Mouse (Mus musculus) myocyte (in vitro differentiated cells): ENCODE measurements at regions not wholly inside any gene's neighbourhood (a gene's known extent, or its start where the extent isn't known, plus 50 kb on each side); places are given as distances from the start of the nearest gene placed in this dataset.

ENCODE experiments used
- MAX ChIP-seq: IDR thresholded peaks from one replicate; pipeline ENCODE4 v1.6.1; 2011; ENCODE audit warnings: low read depth, mild to moderate bottlenecking, control low read depth
- MYOD1 ChIP-seq, 3 experiments: IDR thresholded peaks; one replicate each; pipeline ENCODE4 v1.6.1; 2011; ENCODE audit warnings: control low read depth in 2 of 3, low read depth in 2 of 3, mild to moderate bottlenecking in 2 of 3, moderate library complexity in 1 of 3; ENCODE audit not compliant: insufficient read length in 2 of 3, control insufficient read depth in 1 of 3
- POLR2A ChIP-seq: IDR thresholded peaks from one replicate; pipeline ENCODE4 v1.6.1; 2011; ENCODE audit warnings: low read depth, mild to moderate bottlenecking, control low read depth, moderate library complexity; ENCODE audit not compliant: insufficient read length
- POLR2AphosphoS2 ChIP-seq: IDR thresholded peaks from one replicate; pipeline ENCODE4 v1.6.1; 2011; ENCODE audit warnings: low read depth, control low read depth; ENCODE audit not compliant: insufficient read length

DNA sequence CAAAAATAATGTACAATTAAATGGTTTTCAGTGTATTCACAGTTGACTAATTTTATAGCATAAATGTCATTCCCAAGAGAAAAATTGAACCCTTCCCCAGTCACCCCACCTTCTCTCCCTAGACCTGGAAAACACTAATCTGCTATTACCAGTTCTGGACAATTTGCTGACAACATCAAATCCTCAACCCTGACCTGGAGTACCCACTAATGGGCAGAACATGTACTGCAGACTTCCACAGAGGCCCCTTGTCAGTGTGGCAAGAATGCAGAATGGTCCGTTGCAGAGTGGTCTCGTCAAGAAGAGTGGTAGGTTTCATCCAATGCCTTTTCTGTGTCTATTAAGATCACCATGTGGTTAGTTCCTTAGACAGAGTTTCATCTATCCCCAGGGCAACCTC, 121.0 kb upstream of the Ppp2r2d start:
- TF ChIP-seq POLR2AphosphoS2 (no peak), MAX (no peak), POLR2A (no peak), MYOD1 (IDR thresholded peaks at IDR 0.05; ENCODE audit: control insufficient read depth in 1 of 3, insufficient read length in 2 of 3, low read depth in 2 of 3) (no peak)
